Mouse (Mus musculus) G1E (cell line): Measurements from ENCODE around the gene Mybl2. TPM values are rescaled to one million over a fixed set of nuclear protein-coding genes. Genes with fewer than 3 reads are reported as not detected.

Experiments used
- ATAC-seq: 2 replicates; pipeline ENCODE4 v1.8.0; 2016; ENCODE audit warnings: mild to moderate bottlenecking; ENCODE audit not compliant: insufficient number of reproducible peaks, poor library complexity, low FRiP score, severe bottlenecking; ENCODE audit errors: extremely low read depth
- DNase-seq: peaks from one replicate; pipeline ENCODE4 v3.0.0; 2012; ENCODE audit warnings: low spot score
- H3K27me3 ChIP-seq: 2 replicates; pipeline ENCODE4 v1.6.1; 2012; ENCODE audit warnings: mild to moderate bottlenecking, low read length, inconsistent platforms; ENCODE audit not compliant: insufficient read depth
- H3K36me3 ChIP-seq: replicated peaks from 2 replicates; pipeline ENCODE3; 2012; ENCODE audit warnings: mild to moderate bottlenecking, inconsistent platforms
- H3K4me1 ChIP-seq: 2 replicates; pipeline ENCODE4 v1.6.1; 2012; ENCODE audit warnings: low read depth, low read length, inconsistent platforms, mixed read lengths; ENCODE audit not compliant: insufficient read depth
- H3K4me3 ChIP-seq: 2 replicates; pipeline ENCODE4 v1.5.1; 2012; ENCODE audit warnings: low read depth, mild to moderate bottlenecking, inconsistent platforms, low read length, moderate library complexity, mixed read lengths
- H3K9me3 ChIP-seq: replicated peaks from 2 replicates; pipeline ENCODE4 v1.6.1; 2012; ENCODE audit warnings: inconsistent platforms
- CTCF ChIP-seq: IDR thresholded peaks from 2 replicates; pipeline ENCODE4 v1.5.1; 2012; ENCODE audit warnings: low read depth, low read length, inconsistent platforms, mixed read lengths
- GATA1 ChIP-seq: IDR thresholded peaks from 2 replicates; pipeline ENCODE4 v1.6.1; 2012; ENCODE audit warnings: borderline replicate concordance, low read length, inconsistent platforms, mixed read lengths
- GATA2 ChIP-seq: IDR thresholded peaks from 2 replicates; pipeline ENCODE4 v1.6.1; 2012; ENCODE audit warnings: low read depth, low read length, inconsistent platforms, borderline replicate concordance
- POLR2AphosphoS5 ChIP-seq: IDR thresholded peaks from 2 replicates; pipeline ENCODE4 v1.6.1; 2012; ENCODE audit warnings: low read depth, low read length, inconsistent platforms; ENCODE audit not compliant: insufficient replicate concordance
- TAL1 ChIP-seq: conservative IDR thresholded peaks from 2 replicates; pipeline ENCODE4 v1.6.1; 2012; ENCODE audit warnings: low read depth, low read length, inconsistent platforms, mixed read lengths
- polyA plus RNA-seq: library from polyadenylated mRNA; stranded (reverse); fragments of >175 nt; gene quantifications from 2 replicates; pipeline ENCODE4 v1.2.3, GENCODE M21; 2012
- total RNA-seq, 2 experiments: library from RNA; stranded (forward) in 1 of 2; stranded (reverse) in 1 of 2; fragments of 200-1000 nt in 1 of 2; fragments of >200 nt in 1 of 2; fragmentation: Nextera tagmentation in 1 of 2; gene quantifications; 2 replicates each; pipeline ENCODE4 v1.2.3; 2014 to 2017

The Mybl2 gene
- total and polyA plus RNA-seq, 3 experiments = 43.8 to 122 (median 55.2) TPM

DNA sequence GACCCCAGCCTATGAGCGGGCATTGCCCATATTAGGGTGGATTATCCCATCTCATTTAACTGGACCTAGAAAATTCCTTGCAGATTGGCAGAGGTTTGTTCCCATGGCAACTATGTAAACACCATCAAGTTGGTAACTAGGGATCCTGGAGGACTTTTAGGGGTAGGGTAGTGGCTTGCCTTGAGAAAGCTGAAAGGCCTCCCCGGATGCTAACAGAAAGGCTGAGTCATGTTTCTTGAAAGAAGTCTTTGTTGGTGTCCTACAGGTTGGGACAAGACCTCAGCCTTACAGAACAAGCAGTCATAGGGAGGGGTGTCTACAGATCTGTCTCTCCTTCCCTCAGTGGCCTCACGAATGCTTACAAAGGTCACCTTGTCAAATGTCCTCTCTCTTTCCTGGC is 20.7 kb downstream of the Mybl2 start:
- Histone ChIP-seq H3K9me3 (no peaks in the 10 kb centered on the region), H3K4me3 (no peak overlapping the region), H3K36me3 (peaks cover 97% of the 10 kb centered on the region), H3K4me1 (peaks cover 3% of the 10 kb centered on the region), H3K27me3 (no peaks in the 10 kb centered on the region)
- no peak for TF ChIP-seq GATA1
- no peak for TF ChIP-seq POLR2AphosphoS5
- no peak for TF ChIP-seq TAL1
- no peak for TF ChIP-seq CTCF
- TF ChIP-seq GATA2 = no peak
- DNase-seq (no peak), ATAC-seq (no peak)

DNA sequence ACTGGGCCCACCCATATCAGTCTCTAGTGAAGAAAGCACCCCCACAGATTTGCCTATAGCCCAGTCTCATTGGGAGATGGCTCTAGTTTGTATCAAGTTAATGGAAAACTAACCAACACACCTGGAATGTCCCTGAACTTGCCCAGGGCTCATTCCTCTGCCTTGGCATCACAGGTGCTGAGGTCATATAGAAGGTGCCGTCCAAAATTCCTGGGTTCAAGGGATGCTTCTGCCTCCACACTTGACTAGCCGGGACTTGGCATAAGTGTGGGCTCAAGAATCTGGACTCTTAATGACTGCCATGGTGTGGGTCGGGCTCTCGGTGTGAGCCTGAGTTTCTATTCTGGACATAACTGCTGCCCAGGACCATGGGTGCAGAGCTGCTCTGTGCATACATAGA is 24.6 kb downstream of the Mybl2 start:
- ATAC-seq = no peak
- Histone ChIP-seq H3K4me1 (peaks cover 2% of the 10 kb centered on the region), H3K9me3 (no peaks in the 10 kb centered on the region), H3K4me3 (no peak overlapping the region), H3K27me3 (no peaks in the 10 kb centered on the region), H3K36me3 (peaks cover 93% of the 10 kb centered on the region)
- DNase-seq = no peak
- TF ChIP-seq GATA1 (no peak), POLR2AphosphoS5 (no peak), GATA2 (no peak)

DNA sequence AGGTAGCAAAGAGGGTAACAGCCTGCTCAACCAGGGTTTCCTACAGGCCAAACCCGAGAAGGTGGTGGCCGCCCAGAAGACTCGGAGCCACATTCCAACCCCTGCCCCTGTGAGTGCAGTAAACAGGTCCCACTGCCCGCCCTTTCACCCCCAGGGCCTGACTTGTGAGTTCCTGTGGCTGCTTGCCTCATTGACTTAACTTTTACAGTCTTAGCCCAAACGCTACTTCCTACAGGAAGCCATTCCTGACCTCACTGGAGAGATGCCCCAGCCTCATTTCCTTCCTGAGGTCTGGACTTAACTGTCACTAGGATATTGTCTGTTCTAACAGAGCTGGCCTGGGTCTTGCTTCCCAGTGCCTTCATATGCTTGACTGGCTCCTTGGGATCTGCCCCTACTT is 28.1 kb downstream of the Mybl2 start:
- no peak overlapping the region for H3K4me3 ChIP-seq
- H3K27me3 ChIP-seq = no peaks in the 10 kb centered on the region
- ATAC-seq (no peak), DNase-seq (no peak)
- no peak for TF ChIP-seq GATA1
- no peak for TF ChIP-seq CTCF
- no peak for TF ChIP-seq GATA2
- no peak for TF ChIP-seq TAL1
- no peak for TF ChIP-seq POLR2AphosphoS5
- H3K36me3 ChIP-seq = peaks cover 68% of the 10 kb centered on the region
- no peaks in the 10 kb centered on the region for H3K9me3 ChIP-seq
- H3K4me1 ChIP-seq = peaks cover 3% of the 10 kb centered on the region; the same call in 1 of the 2 replicates

DNA sequence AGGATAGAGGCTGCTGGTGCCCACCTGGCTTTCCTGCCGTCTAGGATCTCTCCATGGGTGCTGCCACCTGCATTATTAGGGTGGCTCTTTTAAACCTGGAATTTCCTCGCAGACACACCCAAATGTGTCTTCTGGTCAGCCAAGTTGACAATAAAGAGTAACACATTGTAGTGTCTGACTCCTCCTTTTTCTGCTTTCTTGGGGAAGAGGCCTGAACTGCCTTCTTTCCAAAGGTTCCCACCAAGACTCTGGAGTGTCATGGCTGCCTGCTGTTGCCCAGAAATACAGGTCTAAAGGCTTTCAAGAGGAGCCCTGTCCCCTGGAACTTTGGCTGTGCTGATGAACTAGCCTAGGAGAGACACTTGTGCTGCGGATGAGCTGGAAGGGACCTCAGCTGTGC is 30.0 kb downstream of the Mybl2 start:
- H3K27me3 ChIP-seq = no peaks in the 10 kb centered on the region
- TF ChIP-seq GATA1 (no peak), GATA2 (no peak), TAL1 (no peak), CTCF (no peak), POLR2AphosphoS5 (no peak)
- DNase-seq (no peak), ATAC-seq (no peak)
- peaks cover 50% of the 10 kb centered on the region for H3K36me3 ChIP-seq
- no peaks in the 10 kb centered on the region for H3K9me3 ChIP-seq
- H3K4me1 ChIP-seq = peaks cover 3% of the 10 kb centered on the region; the same call in 1 of the 2 replicates
- H3K4me3 ChIP-seq = no peak overlapping the region

DNA sequence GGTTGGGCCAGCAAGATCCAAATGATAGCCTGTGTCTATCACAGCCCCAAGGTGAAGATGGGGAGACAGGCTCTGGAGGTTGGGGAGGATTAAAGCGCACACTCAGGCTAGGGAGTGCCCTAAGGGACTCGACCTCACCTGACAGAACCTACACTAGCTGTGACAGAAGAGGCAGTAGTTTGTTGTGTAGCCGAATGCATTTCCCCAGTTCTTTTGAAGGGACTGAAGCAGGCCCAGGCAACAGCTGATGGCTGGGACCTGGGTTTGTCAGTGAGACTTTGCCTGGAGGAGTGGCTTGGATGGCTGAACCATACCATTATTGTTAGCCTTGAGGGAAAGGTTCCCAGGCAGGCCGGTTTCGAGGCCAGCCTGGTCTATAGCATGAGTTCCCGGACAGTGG is 30.6 kb downstream of the Mybl2 start:
- no peak for TF ChIP-seq GATA1
- peaks cover 3% of the 10 kb centered on the region; the same call in 1 of the 2 replicates for H3K4me1 ChIP-seq

DNA sequence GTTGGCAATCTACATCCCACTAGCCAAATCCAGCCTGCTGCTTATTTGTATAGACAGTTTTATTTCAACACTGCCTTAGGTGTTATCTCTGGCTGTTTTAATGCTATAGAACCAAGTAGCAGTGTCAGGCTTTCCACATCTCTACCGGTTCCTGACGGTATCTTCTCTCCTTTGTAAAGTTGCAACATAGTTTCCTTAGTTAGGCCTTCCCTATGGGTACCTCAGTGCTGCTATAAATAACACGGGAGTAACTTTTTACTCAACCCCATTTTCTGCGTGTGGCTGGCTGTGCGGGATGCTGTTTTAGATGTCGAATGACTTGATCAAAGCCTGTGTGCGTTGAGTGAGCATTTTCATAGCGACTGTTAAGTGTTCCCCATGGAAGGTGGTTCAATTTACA is 32.1 kb downstream of the Mybl2 start:
- H3K27me3 ChIP-seq = no peaks in the 10 kb centered on the region
- H3K4me1 ChIP-seq = peaks cover 3% of the 10 kb centered on the region; the same call in 1 of the 2 replicates
- DNase-seq (no peak), ATAC-seq (no peak)
- TF ChIP-seq POLR2AphosphoS5 (no peak), CTCF (no peak), TAL1 (no peak), GATA1 (no peak), GATA2 (no peak)
- no peaks in the 10 kb centered on the region for H3K9me3 ChIP-seq
- H3K4me3 ChIP-seq = no peak overlapping the region
- peaks cover 32% of the 10 kb centered on the region for H3K36me3 ChIP-seq

More for the DNA sequence above, 30.6 kb downstream of the Mybl2 start:
- H3K4me3 ChIP-seq = no peak overlapping the region
- no peaks in the 10 kb centered on the region for H3K27me3 ChIP-seq
- ATAC-seq = no peak
- no peaks in the 10 kb centered on the region for H3K9me3 ChIP-seq
- H3K36me3 ChIP-seq = peaks cover 45% of the 10 kb centered on the region
- no peak for DNase-seq

DNA sequence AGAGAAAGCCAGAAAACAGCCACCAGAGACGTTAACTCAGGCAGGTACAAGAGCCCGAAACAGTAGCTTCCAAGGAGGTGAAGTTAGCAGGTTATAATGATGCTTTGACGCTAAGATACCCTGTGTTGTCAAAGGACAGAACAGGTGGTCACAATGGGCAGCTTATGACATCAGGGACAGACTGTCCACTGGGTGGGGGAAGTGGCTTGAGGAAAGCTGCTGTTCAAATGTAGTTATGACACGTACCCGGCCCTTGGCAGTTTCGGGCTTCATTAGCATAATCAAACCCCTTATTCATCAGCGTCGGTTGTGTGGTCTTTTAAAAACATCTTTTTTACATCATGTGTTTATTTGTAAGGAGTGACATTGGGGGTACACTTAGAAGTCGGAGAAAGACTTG is 33.2 kb downstream of the Mybl2 start, which contains the start of gene Gtsf1l:
Gene Gtsf1l (minus strand): TSS at position 128 of the 400 bp plus-strand sequence.
- no peak for TF ChIP-seq POLR2AphosphoS5
- TF ChIP-seq TAL1 = no peak
- TF ChIP-seq GATA1 = no peak
- TF ChIP-seq CTCF = no peak
- TF ChIP-seq GATA2 = no peak
- peaks cover 20% of the 10 kb centered on the region for H3K36me3 ChIP-seq
- no peak for ATAC-seq
- H3K27me3 ChIP-seq = no peaks in the 10 kb centered on the region
- H3K4me1 ChIP-seq = peaks cover 3% of the 10 kb centered on the region; the same call in 1 of the 2 replicates
- H3K4me3 ChIP-seq = no peak within 1 kb of the TSS
- DNase-seq = no peak
- no peaks in the 10 kb centered on the region for H3K9me3 ChIP-seq
